Mouse (Mus musculus): ENCODE results near the gene Cdh13. TPM values are rescaled to one million over a fixed set of nuclear protein-coding genes. Genes with fewer than 3 reads are reported as not detected.

The Cdh13 gene
- total RNA-seq, 2 experiments from 2014 or later = 182 to 194 TPM

GRCm38 (mm10) chr8:119358175-119358574, 1074.6 kb downstream of the Cdh13 start:
- DNase-seq = no peak
- intact Hi-C loops (cut with DNase I) = no loop called here

- peak; percentile 56 to 76 for DNase-seq
- intact Hi-C loops (cut with DNase I) = no loop called here
These were observed 1075.3 kb downstream of the Cdh13 start for GRCm38 (mm10) chr8:119358836-119359235.

GRCm38 (mm10) chr8:119360686-119361295, 1077.3 kb downstream of the Cdh13 start:
- intact Hi-C loops (cut with DNase I) = no loop called here
- no peak for DNase-seq
